Mouse (Mus musculus) left cerebral cortex, adult 9 months (tissue): ENCODE data around the gene Plcl2.
"Not testable (repeated sequence)": the region's sequence is repeated elsewhere in the genome, so short reads cannot be mapped to it uniquely, and the experiment has no call there.

ENCODE experiments used
- DNase-seq, 2 experiments: peaks; one replicate each; pipeline ENCODE4 v3.0.0; 2022; ENCODE audit warnings: low spot score in 2 of 2

Gene Plcl2

DNA sequence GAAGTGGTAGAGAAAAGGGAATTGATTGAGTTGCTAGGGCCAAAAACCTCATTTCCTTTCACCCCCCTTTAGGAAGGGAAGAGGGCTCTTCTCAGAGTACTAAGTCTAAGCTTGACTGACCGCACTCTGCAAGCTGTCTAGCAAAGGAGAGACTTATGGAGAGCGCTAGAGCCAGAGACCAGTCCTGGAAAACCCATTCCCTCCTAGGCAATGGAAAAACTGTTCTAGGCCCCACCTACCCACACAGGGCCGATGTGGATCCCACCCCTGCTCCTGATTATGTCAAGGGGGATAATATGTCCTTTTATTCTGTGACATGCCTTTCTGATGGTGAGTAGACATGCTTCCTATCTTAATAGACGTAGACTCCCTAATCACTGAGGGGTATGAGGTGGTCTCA, 116.4 kb downstream of the Plcl2 start:
- no peak for DNase-seq

DNA sequence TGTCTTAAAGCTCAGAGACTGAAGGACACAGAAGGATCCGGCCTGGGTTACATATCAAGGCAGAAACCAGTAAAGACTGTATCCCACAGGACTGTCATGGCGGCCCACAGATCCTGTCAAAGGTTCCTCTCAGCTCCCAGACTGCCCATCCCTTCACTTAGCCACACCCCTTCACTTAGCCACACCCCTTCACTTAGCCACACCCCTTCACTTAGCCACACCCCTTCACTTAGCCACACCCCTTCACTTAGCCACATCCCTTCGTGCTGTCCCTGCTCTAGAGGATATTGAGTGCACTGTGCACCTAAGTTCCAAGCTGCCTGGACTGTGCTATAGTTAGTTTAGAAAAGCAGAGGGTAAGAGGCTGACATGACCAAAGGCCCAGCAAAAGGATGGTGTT, 118.5 kb downstream of the Plcl2 start:
- DNase-seq = no peak

DNA sequence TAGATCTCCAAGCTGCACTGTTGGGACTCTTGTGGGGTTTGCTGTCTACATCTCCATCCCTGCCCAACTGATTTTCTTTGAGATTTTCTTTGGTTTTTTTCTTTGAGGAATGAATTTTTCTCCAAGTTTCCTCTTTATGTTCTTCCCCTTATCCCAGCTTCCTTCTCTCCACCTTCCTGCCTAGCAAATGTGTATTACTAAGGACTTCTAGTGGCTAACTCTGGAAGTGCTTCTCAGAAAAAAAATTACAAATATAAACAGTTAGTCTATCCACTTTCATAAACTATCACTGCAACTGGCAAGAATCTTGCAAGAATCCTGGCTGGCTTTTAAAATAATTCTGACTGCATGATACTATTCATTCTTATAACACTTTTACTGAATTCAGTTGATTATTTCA, 119.5 kb downstream of the Plcl2 start:
- no peak for DNase-seq

DNA sequence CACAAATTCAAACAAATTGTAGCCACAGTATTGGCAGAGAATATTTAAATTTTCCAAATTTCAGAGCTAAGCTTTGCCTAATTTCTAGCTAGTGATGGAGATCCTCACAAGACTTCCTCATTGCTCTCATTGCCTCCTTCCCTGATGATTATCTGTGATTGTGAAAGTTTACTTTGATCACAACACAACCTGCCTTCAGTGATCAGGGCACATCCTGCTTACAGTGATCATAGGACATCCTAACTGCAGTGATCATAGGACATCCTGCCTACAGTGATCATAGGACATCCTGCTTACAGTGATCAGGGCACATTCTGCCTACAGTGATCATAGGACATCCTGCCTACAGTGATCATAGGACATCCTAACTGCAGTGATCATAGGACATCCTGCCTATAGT, 121.8 kb downstream of the Plcl2 start:
- not testable (repeated sequence) for DNase-seq

- no peak for DNase-seq
These were observed 125.0 kb downstream of the Plcl2 start for GRCm38 (mm10) chr17:50634008-50634871.

DNA sequence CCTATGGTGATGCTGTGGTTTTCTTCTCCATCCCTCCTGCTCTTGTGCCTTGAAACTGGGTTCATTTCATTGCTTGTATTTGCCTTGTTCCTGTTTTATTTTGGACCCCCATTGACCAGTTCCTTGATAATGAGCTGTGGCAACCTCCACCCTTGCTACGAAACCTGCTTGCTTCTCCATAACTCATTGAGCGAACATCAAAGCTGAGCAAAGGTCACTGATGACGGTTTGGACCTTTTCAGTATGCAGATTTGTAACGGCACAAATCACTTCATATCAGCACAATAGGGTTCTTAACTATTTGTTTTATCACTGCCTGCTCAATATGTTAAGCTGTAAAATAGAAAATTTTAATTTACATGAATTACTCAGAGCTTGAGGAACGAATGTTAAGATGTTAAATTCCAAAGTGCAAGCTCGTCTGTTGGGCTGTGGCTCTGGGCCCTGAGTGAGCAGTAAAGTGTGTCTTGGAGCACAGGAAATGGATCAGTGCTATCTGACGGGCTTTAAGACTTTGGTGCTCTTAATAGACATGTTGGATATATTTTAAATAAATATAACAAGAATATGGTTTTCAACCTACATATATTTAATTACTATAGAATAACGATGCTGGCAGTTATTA, 126.9 kb downstream of the Plcl2 start:
- DNase-seq = no peak

- no peak for DNase-seq
These were observed 129.6 kb downstream of the Plcl2 start for GRCm38 (mm10) chr17:50638791-50639190.

GRCm38 (mm10) chr17:50641076-50641610, 131.9 kb downstream of the Plcl2 start:
- no peak for DNase-seq

- DNase-seq = no peak
These were observed 132.7 kb downstream of the Plcl2 start for GRCm38 (mm10) chr17:50641879-50642278.

DNA sequence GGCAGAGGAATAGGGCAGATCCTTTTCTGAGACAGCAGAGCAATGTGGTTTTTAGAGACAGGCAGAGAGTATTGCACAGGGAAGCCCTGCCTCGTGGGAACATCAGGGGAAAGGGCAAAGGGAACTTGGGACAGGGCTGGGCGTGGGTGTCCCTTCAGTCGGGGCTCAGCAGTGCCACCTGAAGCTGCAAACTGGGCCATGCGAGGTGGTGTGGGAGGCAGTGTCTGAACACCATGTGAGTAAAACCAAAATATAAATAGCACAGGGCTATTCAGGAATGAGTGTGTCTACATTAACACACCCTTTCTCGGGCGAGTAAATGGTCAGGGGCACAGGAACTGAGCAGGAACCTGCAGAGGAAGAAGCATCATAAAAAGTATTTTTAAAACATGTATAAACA, 134.2 kb downstream of the Plcl2 start:
- DNase-seq = peak in 1 of 2 experiments; percentile 52

DNA sequence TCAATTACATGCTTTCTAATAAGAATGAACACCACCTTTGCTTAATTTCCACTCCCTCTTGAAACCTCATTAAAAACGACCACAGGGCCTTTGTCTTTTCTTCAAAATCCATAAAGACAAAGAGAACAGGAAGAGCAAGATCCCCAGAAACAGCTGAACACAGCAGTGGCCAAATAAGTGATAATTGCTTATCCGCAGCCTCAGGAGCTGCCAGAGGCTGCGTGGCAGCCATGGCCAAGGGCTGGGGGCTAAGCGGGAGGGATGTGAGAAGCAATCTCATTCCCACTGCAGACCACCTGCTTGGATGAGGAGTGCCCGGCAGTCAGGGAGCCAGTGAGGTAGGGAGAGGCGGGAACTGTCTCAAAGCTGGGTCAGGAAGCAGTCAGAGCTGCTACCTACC, 134.8 kb downstream of the Plcl2 start:
- DNase-seq = no peak

DNA sequence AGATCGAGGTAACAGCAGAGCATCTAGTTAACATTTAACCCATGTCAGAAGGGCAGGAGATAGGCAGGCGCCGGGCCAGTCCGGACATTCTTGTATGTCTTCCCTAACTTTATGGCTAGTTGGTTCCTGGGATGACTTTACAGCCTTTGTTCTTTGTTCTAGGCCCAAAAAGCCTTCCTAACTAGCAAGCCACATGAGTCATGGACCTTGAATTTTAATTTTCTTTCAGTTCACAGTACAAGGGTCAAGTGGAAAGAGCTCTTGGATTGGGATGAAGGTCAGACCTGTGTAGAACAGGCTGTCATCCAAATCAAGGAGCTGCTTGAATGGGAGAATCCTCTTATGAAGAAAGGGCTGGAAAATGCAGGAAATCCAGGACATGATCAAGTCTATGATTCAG, 138.9 kb downstream of the Plcl2 start:
- not testable (repeated sequence) for DNase-seq

DNA sequence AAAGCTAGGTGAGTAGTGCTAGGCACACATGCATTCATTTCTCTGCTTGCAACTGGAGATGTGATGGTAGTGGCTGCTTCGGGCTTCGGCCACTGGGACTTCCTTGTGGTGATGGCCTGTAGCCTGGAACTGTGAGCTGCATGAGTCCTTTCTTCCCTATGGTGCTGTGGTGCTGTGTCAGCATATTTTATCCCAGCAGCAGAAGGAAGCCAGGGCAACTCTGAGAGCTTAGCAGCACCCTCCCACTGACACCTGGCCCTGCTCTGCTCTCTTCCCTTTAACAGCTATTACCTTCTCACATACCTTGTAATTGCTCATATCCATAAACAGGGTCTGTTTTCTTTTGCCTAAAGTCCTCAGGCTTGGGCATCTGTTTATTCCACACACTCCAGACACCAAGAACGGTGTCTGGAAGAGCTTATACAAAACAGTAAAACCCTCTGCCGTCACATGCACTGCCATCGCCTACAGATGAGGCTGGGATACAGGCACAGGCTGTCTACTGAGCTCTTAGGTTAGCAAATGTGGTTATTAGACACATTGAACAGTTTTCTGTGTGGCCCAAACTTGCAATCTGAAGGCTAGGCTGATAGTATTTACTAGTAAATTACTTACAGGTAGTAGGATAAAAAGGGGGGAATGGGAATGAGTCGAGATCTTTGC, 139.7 kb downstream of the Plcl2 start:
- DNase-seq = peak in 1 of 2 experiments; percentile 43

DNA sequence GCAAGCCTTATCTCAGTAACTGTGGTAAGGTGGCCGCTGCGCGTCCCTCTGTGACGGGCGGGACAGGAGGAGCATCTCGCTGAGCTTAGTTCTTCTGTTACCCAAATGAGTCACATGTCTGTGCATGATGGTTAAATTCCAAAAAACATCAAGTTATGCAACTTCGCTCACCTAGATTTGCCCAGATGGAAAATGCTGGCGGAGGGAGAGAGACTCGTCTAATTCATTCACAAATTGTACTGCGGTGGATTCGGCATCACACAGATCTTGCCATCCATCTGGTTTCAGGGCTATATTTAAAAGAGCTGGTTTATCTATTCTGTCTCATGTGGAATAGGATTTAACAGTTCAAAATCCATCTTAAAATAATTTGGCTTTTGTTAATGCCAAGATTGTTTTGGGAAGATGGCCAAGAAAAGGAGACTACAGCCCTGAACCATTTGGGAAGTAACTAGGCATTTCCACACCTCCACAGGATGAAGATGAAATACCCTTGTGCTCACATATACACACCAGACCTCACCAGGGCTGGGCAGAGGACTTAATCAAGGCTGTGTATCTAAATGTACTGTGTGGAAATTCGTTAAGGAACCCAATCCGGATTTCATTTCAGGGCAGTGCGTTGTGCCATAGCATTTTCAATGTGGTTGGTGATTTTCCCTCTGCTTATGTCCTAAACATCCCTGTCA, 141.5 kb downstream of the Plcl2 start:
- DNase-seq = peak; percentile 84 to 86

DNA sequence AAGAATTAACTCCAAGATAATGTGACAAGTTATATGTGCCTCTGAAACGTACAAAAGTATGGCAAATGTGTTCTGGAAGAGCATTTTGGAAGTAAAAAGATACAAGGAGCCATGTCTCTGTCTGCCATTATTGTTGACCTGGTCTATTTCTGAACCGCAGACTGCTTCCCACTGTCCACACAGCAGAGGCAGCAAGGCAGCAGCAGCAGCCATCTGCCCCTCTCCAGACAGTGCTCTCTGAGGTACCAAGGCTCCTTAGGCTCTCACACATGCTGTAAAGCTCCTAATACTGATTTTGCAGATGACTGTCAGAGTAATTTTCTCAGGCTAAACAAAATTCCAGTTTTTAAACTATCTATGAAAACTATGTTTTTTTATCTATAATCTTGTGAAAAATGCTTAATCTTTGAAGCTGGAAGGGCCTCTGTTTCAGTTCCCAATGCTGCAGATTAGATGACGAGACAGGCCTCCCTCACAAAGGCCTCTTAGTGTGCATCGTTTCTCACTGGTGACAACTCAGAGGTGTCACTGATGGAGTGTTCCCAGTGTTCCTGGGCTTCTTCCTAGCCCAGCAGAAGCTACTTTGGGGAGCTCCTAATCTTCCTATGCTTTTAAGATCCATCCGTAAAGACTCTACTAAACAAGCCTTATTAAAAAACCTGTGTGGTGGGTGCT, 145.7 kb downstream of the Plcl2 start:
- DNase-seq = no peak

GRCm38 (mm10) chr17:50655416-50655776, 146.2 kb downstream of the Plcl2 start:
- DNase-seq = no peak

DNA sequence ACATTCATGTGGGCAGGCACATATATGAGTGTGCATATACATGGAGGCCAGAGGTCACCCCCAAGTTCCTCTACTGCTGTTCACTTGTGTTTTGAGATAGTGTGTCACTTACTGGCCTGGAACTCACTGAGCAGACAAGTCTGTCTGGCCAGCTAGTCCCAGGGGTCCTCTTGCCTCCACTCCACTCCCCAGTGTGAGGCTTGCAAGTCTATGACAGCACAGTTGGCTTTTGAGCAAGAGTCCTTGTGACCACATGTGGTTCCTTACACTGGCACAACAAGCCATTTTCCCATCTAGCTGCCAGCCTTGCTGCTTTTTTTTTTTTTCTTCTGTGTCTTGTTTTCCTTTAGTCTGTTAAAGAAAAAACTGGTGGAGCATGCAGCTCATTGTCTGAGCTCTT, 148.1 kb downstream of the Plcl2 start:
- no peak for DNase-seq

DNA sequence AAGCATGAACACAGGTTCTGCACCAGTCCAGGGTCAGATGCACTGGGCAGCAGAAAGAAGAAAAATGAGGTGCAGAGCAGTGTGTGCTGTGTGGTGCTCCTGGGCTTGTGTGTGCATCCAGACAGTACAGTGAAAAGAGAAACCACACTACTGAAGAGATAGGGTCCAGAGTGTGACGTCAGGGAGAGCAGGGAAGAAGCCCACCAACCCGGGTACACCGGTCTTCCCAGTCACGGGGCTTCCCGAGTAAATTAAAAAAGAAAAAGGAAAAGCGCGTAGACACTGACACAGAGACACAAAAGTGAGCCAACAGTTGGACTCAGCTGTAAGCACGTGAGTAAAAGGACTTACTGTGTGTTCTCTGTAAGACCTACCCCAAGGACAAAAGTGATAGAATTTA, 149.7 kb downstream of the Plcl2 start:
- DNase-seq = no peak

- no peak for DNase-seq
These were observed 158.4 kb downstream of the Plcl2 start for GRCm38 (mm10) chr17:50667596-50667995.

DNA sequence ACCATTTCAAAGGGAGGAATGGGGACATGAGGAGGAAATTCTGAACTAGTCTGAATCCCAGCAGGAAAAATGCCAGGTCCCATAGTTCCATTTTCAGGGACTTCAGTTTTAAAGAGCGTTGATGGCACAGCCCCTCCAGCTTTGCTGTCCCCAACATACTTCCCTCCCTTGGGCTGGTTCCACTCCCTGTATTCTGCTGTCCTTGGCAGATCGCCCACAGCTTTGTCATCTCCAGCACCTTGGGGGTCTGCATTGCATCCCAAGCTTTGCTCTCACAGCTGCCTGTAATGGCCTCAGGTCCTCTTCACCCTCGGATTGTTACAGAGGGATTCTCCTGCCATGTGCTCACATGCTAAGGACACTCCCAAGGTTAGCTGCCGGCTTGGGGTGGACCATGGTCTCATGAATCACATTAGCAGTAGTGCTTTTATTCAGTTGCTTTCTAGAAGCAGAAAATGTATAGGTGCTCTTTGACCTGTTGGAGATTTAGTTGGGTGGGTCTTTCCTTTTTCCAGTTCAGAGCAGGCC, 159.5 kb downstream of the Plcl2 start:
- DNase-seq = no peak

- no peak for DNase-seq
These were observed 162.2 kb downstream of the Plcl2 start for GRCm38 (mm10) chr17:50671416-50671815.
